Mouse (Mus musculus) ES-Bruce4 (cell line): ENCODE measurements around the gene Pola2.

ENCODE experiments used
- CTCF ChIP-seq: IDR thresholded peaks from one replicate; pipeline ENCODE4 v1.8.1; 2011; ENCODE audit warnings: low read depth, low read length
- POLR2A ChIP-seq: IDR thresholded peaks from one replicate; pipeline ENCODE4 v1.8.1; 2011; ENCODE audit warnings: low read length; ENCODE audit not compliant: insufficient read depth

GRCm38 (mm10) chr19:5937836-5938406 lies 26.1 kb downstream of the Pola2 start:
- TF ChIP-seq CTCF = no peak
- TF ChIP-seq POLR2A = no peak
